Mouse (Mus musculus): ENCODE results near the gene Man1c1.

DNA sequence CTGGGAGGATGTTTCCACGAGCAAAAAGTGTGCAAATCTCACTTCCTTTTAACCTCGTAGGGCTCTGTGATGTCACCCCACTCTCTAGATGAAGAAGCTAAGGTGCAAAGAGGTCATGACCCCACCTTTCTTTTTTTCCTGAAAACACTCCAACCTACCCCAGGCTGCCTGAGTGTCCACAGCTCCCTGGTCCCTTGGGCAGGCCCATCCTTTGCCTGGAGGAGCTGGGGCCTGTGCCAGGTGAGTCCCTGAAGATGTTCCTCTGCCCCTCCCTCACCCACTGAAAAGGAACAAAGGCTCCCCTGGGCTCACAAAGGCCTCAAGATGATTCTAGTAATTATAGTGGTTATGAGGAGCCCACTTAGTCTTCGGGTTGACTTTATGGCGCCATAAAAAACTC, 111.6 kb downstream of the Man1c1 start:
- TF ChIP-seq EP300 (IDR thresholded peaks at IDR 0.05; ENCODE audit: low read depth) (no peak), CTCF (IDR thresholded peaks at IDR 0.05; ENCODE audit: low read depth) (no peak)
